Mouse (Mus musculus): ENCODE measurements at regions not wholly inside any gene's neighbourhood (a gene's known extent, or its start where the extent isn't known, plus 50 kb on each side); places are given as distances from the start of the nearest gene placed in this dataset.

GRCm38 (mm10) chr13:55962254-55962866 lies 126.4 kb upstream of the Pitx1 start:
- TF ChIP-seq CTCF (IDR thresholded peaks at IDR 0.05; ENCODE audit: control insufficient read depth, insufficient read depth, insufficient replicate concordance, low read depth, low read length) (no peak), POLR2A (IDR thresholded peaks at IDR 0.05; ENCODE audit: control insufficient read depth, low read depth, low read length) (no peak)

All from testis, adult 2 months (tissue).